Mouse (Mus musculus) gastrocnemius, postnatal 36 days (tissue): Measurements from ENCODE around the gene Sh3kbp1. TPM values are rescaled to one million over a fixed set of nuclear protein-coding genes. Genes with fewer than 3 reads are reported as not detected.

Source experiments
- DNase-seq, 2 experiments: peaks; one replicate each; pipeline ENCODE4 v3.0.0; 2022
- intact Hi-C: fragments of 180-260 bp; cut with DNase I; formaldehyde crosslinking; loops from one replicate; pipeline ENCODE4 v1.15.1; 2025
- total RNA-seq, 2 experiments: library from RNA; stranded (reverse); gene quantifications; 2 replicates each; pipeline ENCODE4 v1.2.3; 2021

Sh3kbp1 gene
- total RNA-seq, 2 experiments from 2014 or later: 22.9 to 26.4 TPM

DNA sequence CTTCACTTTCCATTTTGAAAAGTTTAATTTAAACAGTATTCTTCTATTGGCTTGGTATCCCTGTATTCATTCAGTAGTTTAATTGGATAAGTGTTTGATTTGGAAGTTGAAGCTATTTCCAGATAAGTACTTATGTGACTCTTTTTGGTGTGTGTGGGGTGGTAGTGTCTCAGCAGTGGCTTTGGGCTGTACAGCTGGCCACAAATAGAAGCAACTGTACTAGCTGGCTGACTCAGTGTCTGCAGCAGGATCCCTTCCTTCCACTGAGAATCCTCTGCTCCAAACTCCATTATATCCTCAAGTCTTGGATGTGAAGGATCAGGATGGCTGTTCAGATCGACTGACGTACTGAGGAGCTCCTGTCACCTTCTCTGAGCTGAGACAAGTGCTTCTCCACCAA, 190.4 kb downstream of the Sh3kbp1 start:
- DNase-seq: no peak
- intact Hi-C loops: no loop called here

DNA sequence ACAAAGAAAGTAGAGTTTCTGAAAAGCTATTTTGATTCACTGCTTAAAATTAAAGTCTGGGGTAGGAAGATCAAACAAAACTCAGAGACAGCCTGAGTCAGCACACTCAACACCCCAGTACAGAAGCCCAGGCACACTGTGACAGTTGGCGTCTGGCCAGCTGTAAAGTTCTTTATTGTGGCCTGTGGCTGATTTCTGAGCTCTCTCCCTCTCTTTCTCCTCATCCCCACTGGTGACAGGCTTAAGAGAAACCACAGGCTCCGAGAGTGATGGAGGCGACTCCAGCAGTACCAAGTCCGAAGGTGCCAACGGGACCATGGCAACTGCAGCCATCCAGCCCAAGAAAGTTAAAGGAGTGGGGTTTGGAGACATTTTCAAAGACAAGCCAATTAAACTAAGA, 201.1 kb downstream of the Sh3kbp1 start:
- intact Hi-C loops: no loop called here
- DNase-seq: no peak

DNA sequence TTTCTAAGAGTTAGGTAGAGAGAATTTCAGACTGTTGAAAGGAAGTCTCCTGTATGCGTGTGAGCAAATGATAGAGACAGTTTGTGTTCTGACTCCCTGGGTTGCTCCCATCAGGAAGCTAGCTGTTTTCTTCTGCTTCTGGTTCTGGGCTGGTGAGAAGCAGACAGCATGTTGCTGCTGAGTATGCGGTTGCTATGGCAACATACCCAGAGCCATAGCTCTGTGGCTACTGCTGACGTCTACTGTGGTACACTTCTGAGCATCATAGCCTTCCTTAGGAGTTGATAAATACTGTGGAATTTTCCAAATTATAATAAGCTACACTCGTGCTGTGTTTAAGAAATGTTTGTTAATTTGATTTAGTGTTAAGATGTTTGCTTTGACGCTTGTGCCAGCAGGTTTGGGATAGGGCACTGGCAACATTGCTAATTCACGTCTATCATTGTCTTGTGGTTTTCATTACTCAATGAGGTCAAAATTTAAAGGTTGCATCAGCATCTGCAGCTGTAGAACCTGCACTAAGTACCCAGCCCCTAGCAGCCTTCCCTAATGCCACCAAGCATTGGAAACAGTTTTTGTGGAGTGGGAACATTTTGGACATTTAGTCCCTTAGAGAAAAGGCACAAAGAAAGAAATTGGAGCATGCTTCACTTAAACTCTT, 202.2 kb downstream of the Sh3kbp1 start:
- no peak for DNase-seq
- intact Hi-C loops: no loop called here

DNA sequence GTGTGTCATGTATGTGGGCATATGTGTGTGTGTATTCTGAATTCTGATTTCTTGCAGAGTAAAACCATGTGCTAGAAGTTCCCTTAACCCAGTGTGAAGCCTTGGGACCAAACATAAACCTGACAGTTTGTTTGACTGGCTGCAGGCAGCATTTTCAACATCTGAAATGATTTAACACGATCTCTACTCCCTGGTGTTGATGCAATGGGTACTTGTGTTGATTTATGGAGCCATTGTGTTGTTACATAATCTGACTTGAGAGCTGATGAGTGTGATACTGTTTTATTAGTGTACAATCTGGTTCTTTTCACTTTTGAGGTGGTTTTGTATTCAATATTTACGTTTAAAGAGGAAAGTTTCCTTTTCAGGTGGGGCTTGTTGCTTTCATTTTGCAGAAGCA, 204.1 kb downstream of the Sh3kbp1 start:
- DNase-seq: no peak
- intact Hi-C loops: no loop called here

DNA sequence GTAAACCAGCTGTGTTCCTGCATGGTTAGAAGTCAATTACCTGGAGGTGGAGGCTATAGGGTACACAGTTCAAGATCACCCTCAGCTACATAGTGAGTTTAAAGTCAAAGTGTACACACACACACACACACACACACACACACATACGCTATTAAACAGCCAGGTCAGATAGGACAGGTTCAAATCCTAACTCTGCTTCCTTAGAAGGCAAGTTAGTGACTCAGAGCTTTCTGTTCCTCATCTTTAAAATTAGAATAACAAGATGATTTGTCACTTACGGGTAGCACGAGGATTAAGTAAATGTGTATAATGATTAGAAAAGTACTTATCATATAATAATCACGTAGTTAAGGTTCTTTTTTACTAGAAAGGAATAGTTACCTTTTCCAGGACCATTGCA, 208.2 kb downstream of the Sh3kbp1 start:
- intact Hi-C loops: no loop called here
- no peak for DNase-seq

DNA sequence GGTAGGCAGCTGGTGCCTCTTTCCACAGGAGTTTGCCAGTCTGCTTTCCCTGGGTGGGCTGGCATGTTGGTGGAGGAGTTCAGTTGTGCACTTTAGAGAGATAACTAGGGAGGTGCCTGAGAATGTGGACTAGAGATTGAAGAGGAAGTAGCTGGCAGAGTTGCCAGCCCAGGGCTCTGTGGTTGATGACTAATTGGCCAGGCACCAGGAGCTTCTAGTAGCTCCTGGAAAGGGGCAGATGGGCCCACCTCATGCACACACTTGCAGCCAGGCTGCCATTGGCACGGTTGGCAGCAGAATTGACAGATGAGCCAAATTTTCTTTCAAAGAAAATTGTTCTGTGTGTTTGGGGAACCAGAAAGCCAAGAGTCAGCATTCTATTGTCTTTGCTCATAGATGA, 210.3 kb downstream of the Sh3kbp1 start:
- intact Hi-C loops: no loop called here

DNA sequence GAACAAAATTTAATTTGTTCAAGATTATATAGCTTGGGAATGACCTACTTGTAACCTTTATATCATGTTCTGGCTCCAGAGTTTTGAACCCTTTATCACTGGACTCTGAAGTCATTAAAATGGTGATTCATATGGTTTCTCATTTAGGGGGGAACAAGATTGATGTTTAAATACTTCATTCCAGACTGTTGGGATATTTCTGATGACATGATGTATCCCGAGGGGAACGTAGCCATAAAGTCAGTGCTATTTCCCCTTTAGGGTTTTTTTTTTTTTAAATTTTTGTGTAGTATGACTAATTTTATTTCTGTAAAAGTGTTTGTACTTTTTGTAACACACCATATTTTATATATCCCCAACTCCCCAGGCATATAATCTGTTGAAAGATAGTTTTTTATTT, 212.7 kb downstream of the Sh3kbp1 start:
- DNase-seq: no peak
- intact Hi-C loops: no loop called here

More for the DNA sequence above, 210.3 kb downstream of the Sh3kbp1 start:
- DNase-seq: no peak

DNA sequence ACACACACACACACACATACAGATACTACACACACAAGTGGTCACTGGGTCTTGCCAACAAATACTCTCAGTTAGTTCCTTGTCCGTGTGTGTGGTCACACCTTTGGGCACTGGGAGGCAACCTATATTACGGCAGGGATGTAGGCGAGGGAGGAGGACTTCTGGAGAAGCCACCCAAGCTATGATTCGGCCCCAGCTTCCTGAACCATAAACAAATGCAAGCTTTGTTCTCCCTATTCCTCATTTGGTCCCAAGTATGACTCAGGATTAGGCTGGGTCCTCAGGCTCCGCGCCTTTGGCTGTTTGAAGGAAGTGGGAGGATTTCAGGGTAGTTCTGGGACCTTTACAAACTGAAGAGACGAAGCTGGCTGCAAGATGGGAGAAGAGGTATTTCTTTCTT, 213.2 kb downstream of the Sh3kbp1 start:
- intact Hi-C loops: no loop called here
- DNase-seq: no peak

DNA sequence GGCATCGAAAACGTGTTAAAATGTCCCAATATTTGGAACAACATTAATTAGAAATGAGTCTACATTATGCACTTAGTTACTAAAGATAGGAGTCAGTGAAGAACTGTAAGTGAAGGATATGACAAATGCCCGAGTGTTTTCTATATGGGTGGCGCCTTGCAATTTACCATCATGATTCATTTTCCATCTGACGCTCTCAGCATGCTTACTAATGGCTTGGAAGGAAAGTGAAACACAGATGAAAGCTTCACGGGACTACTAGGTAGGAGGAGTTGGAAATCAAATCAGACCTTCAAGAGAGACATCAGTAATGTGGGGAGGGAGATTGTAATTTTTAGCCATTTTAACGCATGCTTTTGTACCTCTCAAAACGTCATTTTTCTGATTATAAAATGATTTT, 223.7 kb downstream of the Sh3kbp1 start:
- DNase-seq: no peak
- intact Hi-C loops: no loop called here

DNA sequence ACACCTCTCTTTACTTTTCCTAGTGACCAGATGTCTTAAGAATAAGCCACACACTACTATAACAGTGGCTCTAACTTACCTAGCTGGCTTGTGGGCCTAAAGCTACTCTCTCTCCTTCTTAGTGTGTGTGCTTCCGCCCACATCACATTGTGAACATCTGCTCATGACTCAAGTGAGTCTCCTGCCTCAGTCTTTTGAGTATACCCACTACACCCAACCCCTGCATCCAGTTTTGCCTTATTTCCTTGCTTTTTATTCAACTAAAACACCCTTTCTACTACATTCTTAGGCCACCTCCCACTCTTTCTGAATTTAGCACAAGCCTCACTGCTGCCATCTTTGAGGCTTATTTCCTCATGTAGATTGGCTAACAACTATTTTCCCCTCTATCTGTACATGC, 229.8 kb downstream of the Sh3kbp1 start:
- intact Hi-C loops: no loop called here
- DNase-seq: no peak

DNA sequence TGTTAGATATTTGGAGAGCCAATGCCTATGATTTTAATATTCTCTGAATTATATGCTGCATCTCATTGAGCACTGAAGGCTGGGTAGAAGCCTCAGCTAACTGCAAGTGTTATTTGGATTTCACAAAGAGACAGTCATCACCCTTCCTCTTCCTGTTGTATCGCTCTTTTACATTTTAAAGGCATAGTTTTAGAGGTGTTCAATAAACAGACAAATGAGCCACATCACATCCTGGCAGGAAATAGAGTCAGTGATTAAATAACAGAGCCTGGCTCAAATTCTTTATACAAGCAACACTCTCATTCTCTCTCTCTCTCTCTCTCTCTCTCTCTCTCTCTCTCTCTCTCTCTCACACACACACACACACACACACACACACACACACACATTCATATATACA, 231.1 kb downstream of the Sh3kbp1 start:
- intact Hi-C loops: no loop called here
- DNase-seq: no peak

DNA sequence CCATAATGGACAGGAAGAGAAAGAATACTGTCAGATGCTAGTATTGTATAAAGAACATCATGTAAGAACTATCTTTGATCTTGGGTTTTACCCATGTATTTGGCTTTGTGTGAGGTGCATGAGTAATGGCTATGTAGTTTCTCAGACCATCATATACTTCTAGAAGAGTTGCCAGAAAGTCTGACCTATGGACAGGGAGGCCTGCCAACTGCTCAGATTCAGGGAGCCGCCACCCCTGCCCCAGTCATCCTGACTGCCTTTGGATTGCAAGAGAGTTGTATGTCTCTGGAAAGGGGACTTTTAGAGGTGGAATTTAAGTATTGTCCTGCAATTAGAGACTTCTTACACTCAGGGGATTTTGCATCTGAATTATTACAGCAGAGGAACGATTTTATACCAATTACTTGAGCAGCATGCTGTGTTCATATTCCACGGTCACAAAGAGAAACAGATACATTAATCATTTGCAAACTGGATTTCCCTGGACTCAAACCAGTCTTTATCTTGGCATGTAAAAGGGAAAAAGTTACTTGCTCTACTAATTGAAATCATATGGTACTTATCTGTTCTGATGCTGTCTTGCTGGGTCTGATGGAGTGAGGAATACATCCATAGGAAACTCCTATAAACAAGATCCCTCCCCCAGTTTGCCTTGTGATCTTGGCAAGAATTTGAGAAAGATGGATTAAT, 233.9 kb downstream of the Sh3kbp1 start:
- intact Hi-C loops: no loop called here
- no peak for DNase-seq

DNA sequence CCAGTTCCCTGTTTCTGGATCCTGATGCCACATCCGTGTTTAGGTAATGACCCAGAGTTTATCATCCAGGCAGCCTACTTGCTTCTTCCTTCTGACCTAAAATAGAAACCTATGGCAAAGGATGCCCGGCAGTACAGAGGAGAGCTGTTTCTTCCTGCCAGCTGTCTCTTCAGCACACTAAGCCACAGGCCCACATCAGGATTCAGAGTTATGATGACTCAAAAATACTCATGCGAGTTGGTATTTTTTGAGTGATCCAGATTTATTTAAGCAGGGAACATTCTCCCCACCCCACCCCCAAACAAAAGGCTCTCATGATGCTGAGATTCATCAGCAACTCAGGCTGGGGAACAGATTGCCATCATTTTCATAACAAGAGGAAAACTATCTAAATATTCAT, 240.6 kb downstream of the Sh3kbp1 start:
- no peak for DNase-seq
- intact Hi-C loops: no loop called here

DNA sequence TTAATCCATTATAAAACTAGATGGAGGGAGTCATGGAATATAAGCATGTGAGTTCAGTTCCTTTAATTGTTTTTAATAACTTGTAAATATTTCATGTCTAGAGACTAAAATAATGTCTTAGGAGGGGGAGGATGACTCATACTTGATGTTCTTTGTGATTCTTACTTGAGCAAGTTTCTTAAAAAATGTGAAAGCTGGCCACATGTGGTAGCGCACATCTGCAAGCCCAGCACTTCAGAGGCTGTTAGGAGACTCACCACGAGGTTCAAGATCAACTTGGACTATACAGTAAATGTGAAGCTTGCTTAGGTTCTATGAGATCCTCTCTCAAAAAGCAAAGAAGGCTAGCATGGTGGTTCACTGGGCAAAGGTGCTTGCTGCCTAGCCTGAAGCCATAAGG, 245.4 kb downstream of the Sh3kbp1 start:
- DNase-seq: no peak

DNA sequence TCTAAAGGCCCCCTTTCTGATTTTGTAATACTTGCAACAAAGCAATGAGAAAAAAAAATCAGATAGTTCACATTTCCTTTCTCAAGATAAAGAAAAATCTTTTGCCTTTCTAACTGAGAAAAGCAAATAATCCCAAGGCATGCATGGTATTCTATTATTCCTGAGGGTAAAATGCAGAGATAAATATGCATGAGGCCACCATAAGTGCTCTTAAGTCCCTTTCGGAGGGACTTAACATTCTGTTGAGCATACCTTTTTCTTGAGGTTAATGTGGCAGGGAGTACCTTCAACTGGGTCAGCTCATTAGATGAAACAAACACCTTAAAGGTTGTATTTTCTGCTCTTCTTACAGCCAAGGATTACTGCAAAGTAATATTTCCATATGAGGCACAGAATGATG, 250.7 kb downstream of the Sh3kbp1 start:
- intact Hi-C loops: no loop called here
- DNase-seq: no peak

More for the DNA sequence above, 245.4 kb downstream of the Sh3kbp1 start:
- intact Hi-C loops: no loop called here

DNA sequence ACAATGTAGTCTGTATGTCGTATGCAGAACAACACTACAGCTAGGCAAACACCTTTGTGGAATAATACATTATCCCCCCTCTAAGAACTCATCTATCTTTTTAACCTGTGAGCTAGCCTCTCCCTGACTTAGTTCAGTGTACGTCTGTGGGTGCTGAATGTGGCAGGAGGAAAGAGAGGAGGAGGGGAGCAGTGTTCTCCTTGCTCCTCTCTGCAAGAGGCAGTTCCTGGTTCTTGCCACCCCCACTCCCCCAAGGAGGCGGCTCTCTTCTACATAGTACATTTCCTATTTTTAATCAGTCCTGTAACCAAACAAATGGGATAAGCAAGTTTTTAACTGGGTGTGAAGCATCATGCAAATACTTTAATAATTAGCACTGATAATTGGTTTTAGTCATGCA, 252.4 kb downstream of the Sh3kbp1 start:
- intact Hi-C loops: no loop called here
- no peak for DNase-seq

DNA sequence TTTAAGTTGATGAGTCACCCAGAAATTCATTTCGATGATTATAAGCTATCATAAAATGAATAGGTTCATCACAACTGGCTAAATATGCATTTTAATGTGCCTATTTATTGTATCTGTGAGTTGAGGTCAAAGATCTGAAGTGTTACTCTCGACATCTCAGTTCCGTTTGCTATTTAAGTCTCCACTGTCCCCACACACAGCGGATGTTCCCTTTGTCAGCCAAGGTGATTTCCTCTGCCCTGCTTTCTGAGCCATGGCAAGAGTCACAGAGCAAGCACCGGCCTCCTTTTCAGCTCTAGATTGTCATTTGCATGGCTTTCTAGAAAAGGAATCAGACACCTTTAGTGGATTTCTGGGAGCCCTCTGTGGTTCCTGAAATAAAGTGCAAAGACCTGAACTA, 254.5 kb downstream of the Sh3kbp1 start:
- DNase-seq: no peak
- intact Hi-C loops: no loop called here

DNA sequence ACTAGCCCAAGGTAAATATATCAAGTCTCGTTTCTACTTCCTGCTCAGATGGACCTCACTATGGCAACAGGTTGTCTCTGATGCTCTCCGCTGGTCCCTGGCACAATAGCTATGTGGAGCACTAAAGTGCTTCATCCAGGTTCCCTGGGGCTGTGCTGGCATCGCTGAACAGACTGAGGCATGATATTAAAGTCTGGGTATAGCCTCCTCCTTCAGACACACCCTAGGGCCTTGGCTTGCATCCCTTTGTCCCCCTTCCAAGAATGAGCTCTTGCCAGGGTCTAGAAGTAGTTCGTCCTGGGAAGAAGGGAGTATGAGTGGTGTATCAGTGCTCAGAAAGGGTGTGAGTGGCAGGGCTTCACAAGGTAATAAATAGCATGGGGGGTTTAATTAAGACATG, 269.5 kb downstream of the Sh3kbp1 start:
- peak in 1 of 2 experiments; percentile 8 for DNase-seq
- intact Hi-C loops: no loop called here

DNA sequence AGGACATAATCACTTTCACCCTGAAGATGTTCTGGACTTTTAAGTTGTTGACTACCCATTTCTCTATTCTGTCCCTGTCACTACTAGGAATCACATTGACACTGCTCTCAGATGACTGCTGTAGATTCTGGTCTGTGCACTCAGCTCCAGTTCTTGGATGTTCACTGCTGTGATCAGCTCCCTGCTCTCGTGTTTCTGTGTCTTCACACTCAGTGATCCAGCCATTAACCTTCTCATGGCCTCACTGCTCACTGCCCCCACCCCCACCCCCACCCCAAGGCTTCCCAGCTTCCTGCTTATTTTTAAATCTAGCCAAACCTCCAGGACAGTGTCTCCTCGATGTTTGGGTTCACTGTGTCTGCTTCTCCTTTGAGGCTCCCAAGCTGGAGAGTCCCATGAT, 271.0 kb downstream of the Sh3kbp1 start:
- no peak for DNase-seq
- intact Hi-C loops: no loop called here

DNA sequence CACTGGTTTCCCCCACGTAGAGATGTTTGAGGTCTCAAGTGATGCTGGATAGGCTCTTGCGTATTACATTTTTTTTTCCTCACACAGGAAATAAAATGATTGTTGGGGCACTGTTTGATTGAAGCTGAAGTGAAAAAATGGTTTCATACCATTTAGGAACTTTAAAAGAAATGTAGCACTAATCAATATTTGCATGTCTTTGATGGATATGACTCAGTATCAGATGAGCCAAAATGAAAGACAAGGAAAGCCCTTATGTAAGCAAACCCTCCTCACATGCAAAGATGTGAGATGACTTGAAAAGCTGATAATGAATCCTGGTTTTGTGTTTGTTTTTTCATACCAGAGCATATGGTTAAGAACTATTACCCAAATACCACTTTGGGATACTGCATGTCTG, 272.0 kb downstream of the Sh3kbp1 start:
- intact Hi-C loops: no loop called here
- DNase-seq: no peak

DNA sequence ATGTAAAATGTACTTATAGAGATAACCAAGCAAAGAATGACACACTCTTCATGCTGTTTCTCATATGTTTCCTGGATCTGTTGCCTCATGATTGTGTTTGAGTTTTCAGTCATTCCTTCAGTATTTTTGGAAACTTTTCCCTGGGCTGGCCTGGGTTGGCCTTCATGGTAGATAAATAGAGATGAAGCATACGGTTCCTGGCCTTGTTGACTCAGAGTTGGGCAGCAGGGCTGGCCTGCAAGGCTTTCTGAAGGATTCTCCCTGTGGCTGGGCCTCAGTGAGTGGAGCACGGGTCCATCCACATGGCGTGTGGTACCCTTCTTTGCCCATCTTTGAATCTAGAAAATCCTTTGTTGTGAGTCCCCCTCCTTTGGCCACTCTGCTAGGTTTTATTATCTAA, 276.3 kb downstream of the Sh3kbp1 start:
- intact Hi-C loops: no loop called here

DNA sequence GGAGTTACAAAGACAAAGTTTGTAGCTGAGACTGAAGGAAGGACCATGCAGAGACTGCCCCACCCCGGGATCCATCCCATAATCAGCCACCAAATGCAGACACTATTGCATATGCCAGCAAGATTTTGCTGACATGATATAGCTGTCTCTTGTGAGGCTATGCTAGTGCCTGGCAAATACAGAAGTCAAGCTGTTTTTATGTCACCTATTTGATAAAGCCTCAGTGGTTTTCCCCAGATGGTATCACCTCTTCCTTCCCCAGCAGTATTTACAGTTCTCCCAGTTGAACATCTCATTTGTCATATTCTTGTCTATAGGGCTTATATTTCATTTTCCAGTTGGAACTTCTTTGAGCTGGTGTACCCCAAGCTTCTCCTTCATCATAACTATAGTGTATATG, 280.6 kb downstream of the Sh3kbp1 start:
- no peak for DNase-seq
- intact Hi-C loops: no loop called here

More for the DNA sequence above, 276.3 kb downstream of the Sh3kbp1 start:
- DNase-seq: no peak
